Mouse (Mus musculus): ENCODE data around the gene Gm28035. TPM values are rescaled to one million over a fixed set of nuclear protein-coding genes. Genes with fewer than 3 reads are reported as not detected.
A peak's percentile ranks its signal among the peaks of the same experiment; 100 is the strongest.

Gene Gm28035
- polyA plus RNA-seq, 1 experiment from 2014 or later, result 0.20 TPM

- H3K4me3 ChIP-seq (ENCODE audit: low read depth, low read length), result no peak overlapping the region
- no peak for TF ChIP-seq CTCF (IDR thresholded peaks at IDR 0.05; ENCODE audit: low read depth)
- H3K9ac ChIP-seq, result no peak overlapping the region
- no peak overlapping the region for H3K4me2 ChIP-seq
- no peaks in the 10 kb centered on the region for H3K9me3 ChIP-seq (ENCODE audit: low read depth, low read length)
- peaks cover 24% of the 10 kb centered on the region for H3K36me3 ChIP-seq (ENCODE audit: insufficient read depth)
- H3K4me1 ChIP-seq (ENCODE audit: insufficient read depth), result peaks cover 20% of the 10 kb centered on the region
- H3K27me3 ChIP-seq (ENCODE audit: insufficient read depth, low read length), result no peaks in the 10 kb centered on the region
- 83% methylated on average over 2 of the region's 2 CpGs for WGBS
- no peak overlapping the region for H3K27ac ChIP-seq (ENCODE audit: low read depth)
- no peak for DNase-seq
- ATAC-seq (ENCODE audit: insufficient read depth), result no peak
Measured at GRCm38 (mm10) chr2:30267466-30267865, 27.1 kb downstream of the Gm28035 start.

- 54% methylated on average over 4 of the region's 4 CpGs for whole genome bisulfite sequencing
- H3K4me2 ChIP-seq, result no peak overlapping the region
- DNase-seq (no peak), ATAC-seq (ENCODE audit: insufficient read depth) (no peak)
- no peak overlapping the region for H3K9ac ChIP-seq
- peaks cover 20% of the 10 kb centered on the region for H3K4me1 ChIP-seq (ENCODE audit: insufficient read depth)
- no peak for TF ChIP-seq CTCF (IDR thresholded peaks at IDR 0.05; ENCODE audit: low read depth)
- peaks cover 16% of the 10 kb centered on the region for H3K36me3 ChIP-seq (ENCODE audit: insufficient read depth)
- H3K4me3 ChIP-seq (ENCODE audit: low read depth, low read length), result no peak overlapping the region
- no peaks in the 10 kb centered on the region for H3K27me3 ChIP-seq (ENCODE audit: insufficient read depth, low read length)
- H3K27ac ChIP-seq (ENCODE audit: low read depth), result no peak overlapping the region
- H3K9me3 ChIP-seq (ENCODE audit: low read depth, low read length), result no peaks in the 10 kb centered on the region
Measured at GRCm38 (mm10) chr2:30268371-30268770, 28.0 kb downstream of the Gm28035 start.

GRCm38 (mm10) chr2:30269241-30269990 is 29.0 kb downstream of the Gm28035 start:
- peaks cover 20% of the 10 kb centered on the region for H3K4me1 ChIP-seq (ENCODE audit: insufficient read depth)
- peak; percentile 23; the same call in 1 of the 2 replicates for ATAC-seq (ENCODE audit: insufficient read depth)
- no peak overlapping the region for H3K4me3 ChIP-seq (ENCODE audit: low read depth, low read length)
- peak overlapping the region; percentile 52; the same call in 1 of the 2 replicates for H3K27ac ChIP-seq (ENCODE audit: low read depth)
- H3K4me2 ChIP-seq, result no peak overlapping the region
- H3K9me3 ChIP-seq (ENCODE audit: low read depth, low read length), result no peaks in the 10 kb centered on the region
- no peaks in the 10 kb centered on the region for H3K27me3 ChIP-seq (ENCODE audit: insufficient read depth, low read length)
- H3K9ac ChIP-seq, result no peak overlapping the region
- 83% methylated on average over 17 of the region's 17 CpGs for WGBS
- H3K36me3 ChIP-seq (ENCODE audit: insufficient read depth), result peaks cover 6% of the 10 kb centered on the region
- DNase-seq, result no peak
- TF ChIP-seq CTCF (IDR thresholded peaks at IDR 0.05; ENCODE audit: low read depth), result no peak

GRCm38 (mm10) chr2:30270134-30270533 is 29.8 kb downstream of the Gm28035 start:
- TF ChIP-seq CTCF (IDR thresholded peaks at IDR 0.05; ENCODE audit: low read depth), result peak; percentile 94
- Histone ChIP-seq H3K36me3 (ENCODE audit: insufficient read depth) (no peaks in the 10 kb centered on the region), H3K4me2 (no peak overlapping the region), H3K4me1 (ENCODE audit: insufficient read depth) (peaks cover 16% of the 10 kb centered on the region), H3K27me3 (ENCODE audit: insufficient read depth, low read length) (no peaks in the 10 kb centered on the region), H3K27ac (ENCODE audit: low read depth) (peak overlapping the region; percentile 52; the same call in 1 of the 2 replicates), H3K9me3 (ENCODE audit: low read depth, low read length) (no peaks in the 10 kb centered on the region), H3K9ac (no peak overlapping the region), H3K4me3 (ENCODE audit: low read depth, low read length) (no peak overlapping the region)
- 28% methylated on average over 1 of the region's 1 CpGs for WGBS
- ATAC-seq (ENCODE audit: insufficient read depth), result peak; percentile 90
- DNase-seq, result peak; percentile 88

GRCm38 (mm10) chr2:30280743-30281142 is 40.4 kb downstream of the Gm28035 start, which contains the start of gene Gm28038:
Gene Gm28038 (plus strand): TSS chr2:30281043.
- no peak within 1 kb of the TSS for H3K27ac ChIP-seq (ENCODE audit: low read depth)
- H3K27me3 ChIP-seq (ENCODE audit: insufficient read depth, low read length), result no peaks in the 10 kb centered on the region
- no peak for TF ChIP-seq CTCF (IDR thresholded peaks at IDR 0.05; ENCODE audit: low read depth)
- no peak within 1 kb of the TSS for H3K9ac ChIP-seq
- peaks cover 8% of the 10 kb centered on the region for H3K4me1 ChIP-seq (ENCODE audit: insufficient read depth)
- WGBS, result 92% methylated on average over 11 of the region's 11 CpGs
- H3K4me2 ChIP-seq, result no peak within 1 kb of the TSS
- DNase-seq (no peak), ATAC-seq (ENCODE audit: insufficient read depth) (no peak)
- H3K4me3 ChIP-seq (ENCODE audit: low read depth, low read length), result no peak within 1 kb of the TSS
- H3K36me3 ChIP-seq (ENCODE audit: insufficient read depth), result no peaks in the 10 kb centered on the region
- no peaks in the 10 kb centered on the region for H3K9me3 ChIP-seq (ENCODE audit: low read depth, low read length)

- Histone ChIP-seq H3K4me2 (no peak overlapping the region), H3K9me3 (ENCODE audit: low read depth, low read length) (no peaks in the 10 kb centered on the region), H3K27me3 (ENCODE audit: insufficient read depth, low read length) (no peaks in the 10 kb centered on the region), H3K27ac (ENCODE audit: low read depth) (no peak overlapping the region), H3K36me3 (ENCODE audit: insufficient read depth) (no peaks in the 10 kb centered on the region), H3K4me3 (ENCODE audit: low read depth, low read length) (no peak overlapping the region), H3K4me1 (ENCODE audit: insufficient read depth) (peaks cover 8% of the 10 kb centered on the region), H3K9ac (no peak overlapping the region)
- TF ChIP-seq CTCF (IDR thresholded peaks at IDR 0.05; ENCODE audit: low read depth), result no peak
- WGBS, result 72% methylated on average over 3 of the region's 3 CpGs
- ATAC-seq (ENCODE audit: insufficient read depth) (no peak), DNase-seq (no peak)
Measured at GRCm38 (mm10) chr2:30281651-30282050, 41.3 kb downstream of the Gm28035 start.

GRCm38 (mm10) chr2:30283193-30283592 is 42.8 kb downstream of the Gm28035 start:
- TF ChIP-seq CTCF (IDR thresholded peaks at IDR 0.05; ENCODE audit: low read depth), result no peak
- Histone ChIP-seq H3K4me1 (ENCODE audit: insufficient read depth) (peaks cover 15% of the 10 kb centered on the region), H3K9me3 (ENCODE audit: low read depth, low read length) (no peaks in the 10 kb centered on the region), H3K4me2 (no peak overlapping the region), H3K27me3 (ENCODE audit: insufficient read depth, low read length) (no peaks in the 10 kb centered on the region), H3K4me3 (ENCODE audit: low read depth, low read length) (no peak overlapping the region), H3K9ac (no peak overlapping the region), H3K27ac (ENCODE audit: low read depth) (no peak overlapping the region), H3K36me3 (ENCODE audit: insufficient read depth) (no peaks in the 10 kb centered on the region)
- DNase-seq (no peak), ATAC-seq (ENCODE audit: insufficient read depth) (no peak)
- 88% methylated on average over 2 of the region's 2 CpGs for WGBS

All from lung, embryonic 14.5 days (tissue).